Mouse (Mus musculus) liver, embryonic 16.5 days (tissue): Measurements from ENCODE around the gene Kdf1. TPM values are rescaled to one million over a fixed set of nuclear protein-coding genes. Genes with fewer than 3 reads are reported as not detected.

ENCODE experiments used
- ATAC-seq: fragments of 200-750 bp; cut with Nextera tagmentation; 2 replicates; pipeline ENCODE4 v1.8.0; 2017; ENCODE audit warnings: low read depth, mild to moderate bottlenecking, moderate number of reproducible peaks, moderate library complexity
- H3K27ac ChIP-seq: fragments of 300-500 bp; sonication (generic); 2 replicates; pipeline ENCODE4 v1.5.1; 2014; ENCODE audit warnings: mild to moderate bottlenecking, low read length
- H3K27me3 ChIP-seq: fragments of 300-500 bp; sonication (generic); 2 replicates; pipeline ENCODE4 v1.6.1; 2014; ENCODE audit warnings: low read depth, low read length, mixed read lengths; ENCODE audit not compliant: control insufficient read depth, insufficient read depth
- H3K36me3 ChIP-seq: fragments of 300-500 bp; sonication (generic); 2 replicates; pipeline ENCODE4 v1.6.1; 2014; ENCODE audit warnings: mild to moderate bottlenecking; ENCODE audit not compliant: control insufficient read depth, insufficient read depth
- H3K4me1 ChIP-seq: fragments of 300-500 bp; sonication (generic); 2 replicates; pipeline ENCODE4 v1.6.1; 2014; ENCODE audit warnings: low read depth, low read length, mixed read lengths; ENCODE audit not compliant: control insufficient read depth
- H3K4me2 ChIP-seq: fragments of 300-500 bp; sonication (generic); 2 replicates; pipeline ENCODE4 v1.6.1; 2014; ENCODE audit warnings: low read depth, low read length, mixed read lengths
- H3K4me3 ChIP-seq: fragments of 300-500 bp; sonication (generic); 2 replicates; pipeline ENCODE4 v1.5.1; 2014; ENCODE audit warnings: low read depth, mild to moderate bottlenecking, low read length
- H3K9ac ChIP-seq: fragments of 300-500 bp; sonication (generic); 2 replicates; pipeline ENCODE4 v1.6.1; 2014; ENCODE audit warnings: low read depth, low read length
- H3K9me3 ChIP-seq: fragments of 300-500 bp; sonication (generic); replicated peaks from 2 replicates; pipeline ENCODE4 v1.6.1; 2016; ENCODE audit warnings: low read length; ENCODE audit not compliant: control insufficient read depth
- WGBS: fragments of 180-500 bp; shearing (Covaris S2); extraction: QIAGEN DNeasy Blood & Tissue Kit; methylation state at CpG from one replicate; pipeline ENCODE4 v1.1.7; 2014; ENCODE audit not compliant: insufficient replicate concordance; 5-methylcytosine and 5-hydroxymethylcytosine counted together
- polyA plus RNA-seq: library from polyadenylated mRNA; unstranded; fragments of >200 nt; fragmentation: Nextera tagmentation; extraction: Ambion mirVana; gene quantifications from 2 replicates; pipeline ENCODE4 v1.2.1, GENCODE M21; 2015

The Kdf1 gene
- polyA plus RNA-seq, 1 experiment from 2014 or later: 2.6 TPM

DNA sequence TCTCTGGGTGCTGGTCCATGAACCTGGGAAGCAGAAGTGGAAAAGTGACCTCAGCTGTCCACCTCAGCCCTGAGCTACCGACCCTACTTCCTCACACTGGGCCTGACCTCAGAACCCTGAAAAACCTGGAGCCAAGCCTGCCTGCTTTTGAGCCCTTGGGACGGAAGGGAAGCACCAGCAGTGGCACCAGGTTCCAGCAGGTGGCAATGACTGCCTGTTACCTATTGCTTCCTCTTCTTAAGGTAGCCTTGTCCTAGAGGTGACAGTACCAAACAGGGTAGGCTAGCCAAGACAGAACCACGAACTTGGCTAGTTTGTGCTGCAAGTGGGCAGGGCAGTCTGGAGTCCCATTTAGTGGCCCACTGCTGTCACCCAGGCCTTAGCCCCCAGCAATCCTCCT, 14.0 kb downstream of the Kdf1 start:
- no peak for ATAC-seq
- Histone ChIP-seq H3K27ac (no peak overlapping the region), H3K9me3 (no peaks in the 10 kb centered on the region), H3K36me3 (peaks cover 25% of the 10 kb centered on the region), H3K4me1 (no peaks in the 10 kb centered on the region), H3K4me3 (no peak overlapping the region), H3K9ac (no peak overlapping the region), H3K4me2 (no peak overlapping the region), H3K27me3 (no peaks in the 10 kb centered on the region)
- 66% methylated on average over 3 of the region's 3 CpGs for WGBS

DNA sequence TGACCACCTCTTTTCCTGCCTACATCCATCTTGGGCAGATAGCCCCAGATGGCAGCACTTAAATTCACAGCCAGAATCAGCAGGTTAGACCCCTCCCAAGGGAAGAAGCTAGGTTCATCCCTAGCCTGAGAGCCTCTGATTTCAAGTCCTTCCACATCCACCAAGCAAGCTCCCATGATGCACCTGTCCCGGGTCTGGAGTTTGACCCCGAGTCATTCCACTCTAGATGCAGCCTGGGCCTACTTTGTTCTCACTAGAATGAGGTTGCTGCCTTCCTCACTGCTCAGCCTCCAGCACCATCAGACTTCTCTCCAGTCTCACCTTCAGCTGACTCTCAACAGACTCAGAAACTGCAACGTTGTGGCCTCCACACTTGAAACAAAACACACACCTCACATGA, 17.3 kb downstream of the Kdf1 start:
- Histone ChIP-seq H3K36me3 (peaks cover 34% of the 10 kb centered on the region), H3K9me3 (no peaks in the 10 kb centered on the region), H3K9ac (no peak overlapping the region), H3K27me3 (no peaks in the 10 kb centered on the region), H3K4me3 (no peak overlapping the region), H3K4me1 (no peaks in the 10 kb centered on the region), H3K27ac (no peak overlapping the region), H3K4me2 (no peak overlapping the region)
- ATAC-seq: no peak
- WGBS: 61% methylated on average over 3 of the region's 3 CpGs

DNA sequence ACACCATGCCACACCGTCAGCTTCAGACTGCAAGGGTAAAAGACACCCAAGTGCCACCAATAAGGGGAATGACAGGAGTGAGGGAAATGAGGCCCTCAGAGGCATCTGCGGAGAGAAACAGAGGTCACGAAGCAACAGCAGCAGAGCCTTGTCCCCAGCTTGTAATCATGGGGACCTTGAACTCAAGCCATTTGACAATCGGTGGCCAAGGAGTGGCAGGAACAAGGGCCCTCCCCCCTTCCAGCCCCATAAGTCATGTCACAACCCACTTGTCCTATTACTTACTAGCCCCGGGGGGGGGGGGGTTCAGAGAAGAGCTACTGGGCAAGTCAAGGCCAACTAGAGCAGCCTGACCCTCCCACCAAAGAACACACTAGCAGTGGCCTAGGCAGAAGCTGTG, 17.9 kb downstream of the Kdf1 start:
- ATAC-seq: no peak
- no peak overlapping the region for H3K27ac ChIP-seq
- no peaks in the 10 kb centered on the region; the same call in 1 of the 2 replicates for H3K4me1 ChIP-seq
- no peaks in the 10 kb centered on the region for H3K27me3 ChIP-seq
- peaks cover 31% of the 10 kb centered on the region for H3K36me3 ChIP-seq
- H3K4me3 ChIP-seq: no peak overlapping the region
- WGBS: 71% methylated on average over 5 of the region's 5 CpGs
- no peak overlapping the region for H3K4me2 ChIP-seq
- no peak overlapping the region for H3K9ac ChIP-seq
- no peaks in the 10 kb centered on the region for H3K9me3 ChIP-seq

DNA sequence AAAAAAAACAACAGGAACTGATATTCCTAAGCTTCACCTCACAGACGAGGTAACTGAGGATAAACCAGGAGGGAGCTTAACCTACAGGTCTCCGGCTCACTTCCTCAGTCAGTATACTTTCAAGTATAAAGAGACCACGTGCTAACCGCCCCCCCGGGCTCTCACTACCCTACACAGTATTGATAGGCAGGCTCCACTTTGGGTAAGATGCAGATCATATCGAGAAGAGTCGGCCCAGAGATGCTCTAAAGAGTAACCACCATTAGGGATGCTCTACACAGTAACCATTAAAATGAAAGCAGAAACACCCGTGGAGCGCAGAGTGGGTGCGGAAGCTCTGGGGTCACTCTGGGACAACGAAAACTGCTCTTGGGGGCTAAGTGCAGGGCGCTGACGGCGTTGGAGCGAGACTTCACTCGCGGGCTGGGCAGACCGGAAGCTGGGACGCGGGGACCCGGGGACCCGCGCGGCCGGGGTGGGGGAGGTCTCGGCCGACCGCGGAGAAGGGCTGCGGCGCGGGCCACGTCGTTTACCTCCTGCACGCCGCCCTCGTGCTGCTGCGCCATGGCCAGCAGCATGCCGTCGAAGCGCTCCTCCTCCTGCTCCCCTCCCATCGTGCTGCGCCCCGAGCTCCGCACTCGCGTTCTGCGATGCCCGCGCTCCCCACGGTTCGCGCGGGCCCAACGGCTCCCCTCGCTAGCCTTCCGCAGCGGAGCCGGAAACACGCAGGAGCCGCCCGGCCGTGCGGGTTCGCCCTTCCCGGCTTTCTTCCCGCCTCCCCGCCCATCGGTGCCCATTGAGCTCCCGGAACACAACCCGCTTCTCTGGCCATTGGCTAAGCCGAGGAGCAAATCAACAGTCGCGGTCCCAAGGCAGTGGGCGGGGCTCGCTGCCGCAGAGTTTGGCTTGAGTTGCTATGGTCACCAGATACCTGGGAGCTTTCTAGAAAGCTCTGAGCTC, 26.8 kb downstream of the Kdf1 start, which contains the start of gene Nudc:
TSS of gene Nudc (minus strand) at position 725 of the 960 bp plus-strand sequence.
- peaks cover 4% of the 10 kb centered on the region for H3K36me3 ChIP-seq
- peak within 1 kb of the TSS; percentile 93 for H3K4me2 ChIP-seq
- ATAC-seq: peak; percentile 99
- H3K4me1 ChIP-seq: peaks cover 19% of the 10 kb centered on the region
- H3K9ac ChIP-seq: peak within 1 kb of the TSS; percentile 89
- peak within 1 kb of the TSS; percentile 73 for H3K27ac ChIP-seq
- WGBS: under 1% methylated on average over 75 of the region's 77 CpGs
- H3K27me3 ChIP-seq: no peaks in the 10 kb centered on the region
- peak within 1 kb of the TSS; percentile 93 for H3K4me3 ChIP-seq
- no peaks in the 10 kb centered on the region for H3K9me3 ChIP-seq

DNA sequence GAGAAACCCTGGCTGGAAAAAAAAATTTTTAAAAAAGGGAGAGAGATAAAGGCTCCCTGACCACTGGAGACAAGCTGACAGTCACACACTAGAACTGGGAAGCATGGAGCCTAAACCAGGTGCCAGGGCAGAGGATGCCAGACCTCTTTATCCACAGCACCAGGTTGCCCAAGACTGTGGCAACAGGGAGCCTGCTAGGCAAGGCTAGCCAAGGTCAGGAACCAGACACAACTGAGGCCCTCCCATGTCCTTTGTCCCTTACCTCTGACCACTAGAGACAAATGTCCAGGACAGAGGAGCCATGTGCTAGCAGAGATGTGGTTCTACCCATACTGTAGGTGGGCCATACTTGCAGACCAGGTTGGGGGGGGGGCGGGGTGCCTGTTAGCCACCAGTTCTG, 33.3 kb downstream of the Kdf1 start:
- Histone ChIP-seq H3K4me3 (no peak overlapping the region), H3K27me3 (no peaks in the 10 kb centered on the region), H3K4me1 (peaks cover 22% of the 10 kb centered on the region), H3K27ac (no peak overlapping the region), H3K4me2 (no peak overlapping the region), H3K9me3 (no peaks in the 10 kb centered on the region), H3K9ac (no peak overlapping the region), H3K36me3 (no peaks in the 10 kb centered on the region)
- peak; percentile 12; the same call in 1 of the 2 replicates for ATAC-seq
- WGBS: 63% methylated on average over 1 of the region's 1 CpGs

DNA sequence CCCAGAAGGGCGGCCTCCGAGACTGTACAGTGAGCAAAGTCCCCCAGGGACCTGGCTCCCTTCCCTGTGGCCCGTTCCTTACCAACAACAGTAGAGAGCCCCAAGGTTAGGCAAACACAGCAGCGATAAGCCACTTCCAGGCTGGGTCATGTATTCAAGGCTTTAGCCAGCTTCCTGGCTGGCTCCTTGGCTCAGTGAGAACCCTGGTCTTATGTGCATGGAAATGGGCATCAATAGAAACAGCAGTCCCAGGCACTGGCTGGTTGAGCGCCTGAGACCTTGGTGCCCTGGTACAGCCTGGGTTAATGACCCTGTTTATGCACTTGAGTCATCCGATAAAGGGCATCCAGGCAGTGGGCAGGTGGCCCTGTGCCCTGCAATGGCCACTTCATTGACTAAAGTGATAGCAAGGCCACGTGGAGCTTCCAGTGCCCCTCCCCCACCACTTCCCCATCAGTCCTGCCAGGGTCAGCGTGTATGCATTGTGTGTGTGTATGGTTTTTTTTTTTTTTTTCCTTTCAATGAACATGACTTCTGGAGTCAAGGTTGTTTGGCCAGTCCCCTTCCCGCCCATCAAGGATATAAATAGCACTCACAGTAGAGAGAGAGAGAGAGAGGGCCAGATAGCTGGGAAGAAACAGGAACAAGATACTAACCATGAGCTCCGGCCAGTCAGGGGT, 34.1 kb downstream of the Kdf1 start, which contains the start of gene Nr0b2:
TSS of gene Nr0b2 (plus strand) at position 609 of the 680 bp plus-strand sequence.
- no peaks in the 10 kb centered on the region for H3K9me3 ChIP-seq
- no peak within 1 kb of the TSS for H3K9ac ChIP-seq
- H3K27me3 ChIP-seq: no peaks in the 10 kb centered on the region
- no peak within 1 kb of the TSS for H3K27ac ChIP-seq
- peaks cover 22% of the 10 kb centered on the region for H3K4me1 ChIP-seq
- WGBS: 35% methylated on average over 10 of the region's 10 CpGs
- no peaks in the 10 kb centered on the region for H3K36me3 ChIP-seq
- H3K4me3 ChIP-seq: no peak within 1 kb of the TSS
- peak within 1 kb of the TSS; percentile 8; the same call in 1 of the 2 replicates for H3K4me2 ChIP-seq
- ATAC-seq: no peak

DNA sequence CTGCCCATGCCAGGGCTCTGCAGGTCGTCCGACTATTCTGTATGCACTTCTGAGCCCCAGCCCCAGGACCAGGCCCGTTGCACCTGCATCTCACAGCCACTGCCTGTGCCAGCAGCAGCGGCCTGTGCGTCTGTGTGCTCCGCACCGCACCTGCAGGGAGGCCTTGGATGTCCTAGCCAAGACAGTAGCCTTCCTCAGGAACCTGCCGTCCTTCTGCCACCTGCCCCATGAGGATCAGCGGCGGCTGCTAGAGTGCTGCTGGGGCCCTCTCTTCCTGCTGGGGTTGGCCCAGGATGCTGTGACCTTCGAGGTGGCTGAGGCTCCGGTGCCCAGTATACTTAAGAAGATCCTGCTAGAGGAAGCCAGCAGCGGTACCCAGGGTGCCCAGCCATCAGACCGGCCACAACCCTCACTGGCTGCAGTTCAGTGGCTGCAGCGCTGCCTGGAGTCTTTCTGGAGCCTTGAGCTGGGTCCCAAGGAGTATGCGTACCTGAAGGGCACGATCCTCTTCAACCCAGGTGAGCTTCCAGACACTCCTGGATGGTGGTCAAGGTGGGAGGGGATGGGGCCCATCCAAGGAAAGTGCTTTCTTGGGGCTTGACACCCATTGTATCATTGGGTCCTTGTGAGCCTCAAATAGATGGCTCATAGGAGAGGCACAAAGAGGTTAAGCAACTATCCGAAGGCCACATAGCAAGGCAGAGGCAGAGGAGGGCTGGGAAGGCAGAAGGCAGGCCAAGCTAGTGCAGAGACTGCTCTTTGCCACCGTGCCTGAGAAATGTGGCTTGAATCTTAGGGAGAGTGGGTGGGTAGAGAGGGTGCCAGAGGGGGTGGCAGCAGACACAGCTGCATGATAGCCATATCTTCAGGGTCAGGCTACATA, 34.9 kb downstream of the Kdf1 start:
- H3K9me3 ChIP-seq: no peaks in the 10 kb centered on the region
- H3K9ac ChIP-seq: no peak overlapping the region
- no peak for ATAC-seq

DNA sequence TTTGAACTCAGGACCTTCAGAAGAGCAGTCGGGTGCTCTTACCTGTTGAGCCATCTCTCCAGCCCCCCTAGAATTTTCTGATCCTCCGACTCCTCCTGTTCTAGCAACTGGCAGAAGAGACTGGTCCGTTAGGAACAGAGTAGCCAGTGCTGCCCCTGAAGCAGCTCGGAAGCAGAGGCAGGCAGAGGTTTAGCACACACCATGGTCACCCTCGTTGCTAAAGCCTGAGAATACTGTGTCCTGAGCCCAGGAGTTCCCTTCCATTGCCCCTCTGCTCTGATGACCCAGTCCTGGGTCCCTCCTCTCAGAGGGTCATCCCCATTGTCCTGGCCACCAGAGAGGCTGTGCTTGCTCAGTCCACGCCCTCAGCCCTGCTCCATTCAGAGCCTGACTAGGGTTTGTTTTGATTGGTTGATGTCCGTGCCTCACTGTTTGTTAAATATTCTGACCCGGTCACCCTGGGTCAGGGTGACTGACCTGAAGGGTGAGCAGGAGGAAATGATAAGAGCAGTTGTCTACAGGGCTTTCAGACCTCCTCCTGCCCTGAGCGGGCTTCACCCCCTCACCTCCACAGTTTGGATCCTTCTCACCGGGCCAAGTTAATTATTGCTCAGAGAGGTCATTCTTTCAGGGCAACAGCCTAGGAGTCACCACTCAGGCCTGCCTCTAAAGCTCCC, 38.4 kb downstream of the Kdf1 start:
- 0 out of 2 replicates have a peak overlapping the region, but pooled peaks have one; percentile 20 for H3K4me2 ChIP-seq
- peak; percentile 88 for ATAC-seq
- 46% methylated on average over 10 of the region's 10 CpGs for WGBS

More for the DNA sequence above, 34.9 kb downstream of the Kdf1 start:
- no peak overlapping the region for H3K4me3 ChIP-seq
- H3K4me2 ChIP-seq: peak overlapping the region; percentile 8; the same call in 1 of the 2 replicates
- no peak overlapping the region for H3K27ac ChIP-seq
- no peaks in the 10 kb centered on the region for H3K36me3 ChIP-seq
- H3K27me3 ChIP-seq: no peaks in the 10 kb centered on the region
- WGBS: 46% methylated on average over 19 of the region's 19 CpGs
- peaks cover 22% of the 10 kb centered on the region for H3K4me1 ChIP-seq

More for the DNA sequence above, 38.4 kb downstream of the Kdf1 start:
- H3K27me3 ChIP-seq: no peaks in the 10 kb centered on the region
- H3K27ac ChIP-seq: peak overlapping the region; percentile 77
- no peaks in the 10 kb centered on the region for H3K9me3 ChIP-seq
- peaks cover 19% of the 10 kb centered on the region for H3K4me1 ChIP-seq
- no peaks in the 10 kb centered on the region for H3K36me3 ChIP-seq
- no peak overlapping the region for H3K9ac ChIP-seq
- no peak overlapping the region for H3K4me3 ChIP-seq
